Mouse (Mus musculus) embryonic facial prominence, embryonic 11.5 days (tissue): ENCODE data around the gene Bysl. TPM values are rescaled to one million over a fixed set of nuclear protein-coding genes. Genes with fewer than 3 reads are reported as not detected.

Source experiments
- ATAC-seq: fragments of 200-750 bp; cut with Nextera tagmentation; replicated peaks from 2 replicates; pipeline ENCODE4 v1.8.0; 2017; ENCODE audit warnings: low read depth; ENCODE audit not compliant: insufficient number of reproducible peaks, low FRiP score, low TSS enrichment
- DNase-seq: peaks from one replicate; pipeline ENCODE4 v3.0.0-alpha.2; 2015; ENCODE audit warnings: low spot score
- H3K27ac ChIP-seq: fragments of 300-500 bp; sonication (generic); replicated peaks from 2 replicates; pipeline ENCODE4 v1.5.1; 2014; ENCODE audit warnings: mild to moderate bottlenecking, low read depth, low read length, control low read depth
- H3K27me3 ChIP-seq: fragments of 300-500 bp; sonication (generic); 2 replicates; pipeline ENCODE4 v1.6.1; 2014; ENCODE audit warnings: mild to moderate bottlenecking, low read length, moderate library complexity, mixed read lengths; ENCODE audit not compliant: control insufficient read depth, insufficient read depth
- H3K36me3 ChIP-seq: fragments of 300-500 bp; sonication (generic); replicated peaks from 2 replicates; pipeline ENCODE4 v1.6.1; 2014; ENCODE audit warnings: low read depth, mild to moderate bottlenecking, low read length, moderate library complexity, mixed read lengths; ENCODE audit not compliant: control insufficient read depth, insufficient read depth
- H3K4me1 ChIP-seq: fragments of 300-500 bp; sonication (generic); 2 replicates; pipeline ENCODE4 v1.6.1; 2014; ENCODE audit warnings: low read length, mixed read lengths; ENCODE audit not compliant: control insufficient read depth, insufficient read depth
- H3K4me2 ChIP-seq: fragments of 300-500 bp; sonication (generic); 2 replicates; pipeline ENCODE4 v1.6.1; 2014; ENCODE audit warnings: low read depth, mild to moderate bottlenecking, control low read depth, low read length, moderate library complexity
- H3K4me3 ChIP-seq: fragments of 300-500 bp; sonication (generic); 2 replicates; pipeline ENCODE4 v1.5.1; 2014; ENCODE audit warnings: low read depth, low read length, control low read depth
- H3K9ac ChIP-seq: fragments of 300-500 bp; sonication (generic); replicated peaks from 2 replicates; pipeline ENCODE4 v1.6.1; 2014; ENCODE audit warnings: mild to moderate bottlenecking, control low read depth, low read length
- H3K9me3 ChIP-seq: fragments of 300-500 bp; sonication (generic); replicated peaks from 2 replicates; pipeline ENCODE4 v1.6.1; 2016; ENCODE audit warnings: mild to moderate bottlenecking, low read length, inconsistent platforms, mixed read lengths; ENCODE audit not compliant: control insufficient read depth
- WGBS: fragments of 180-500 bp; shearing (Covaris S2); extraction: QIAGEN DNeasy Blood & Tissue Kit; methylation state at CpG from one replicate; pipeline ENCODE4 v1.1.7; 2014; 5-methylcytosine and 5-hydroxymethylcytosine counted together
- polyA plus RNA-seq: library from polyadenylated mRNA; unstranded; fragments of >200 nt; fragmentation: Nextera tagmentation; extraction: Ambion mirVana; gene quantifications from 2 replicates; pipeline ENCODE4 v1.2.1, GENCODE M21; 2014

Gene Bysl
- polyA plus RNA-seq, 1 experiment from 2014 or later, result 30.4 TPM

GRCm38 (mm10) chr17:47642992-47643391 lies 31.7 kb upstream of the Bysl start:
- no peak for DNase-seq
- no peak overlapping the region for H3K9ac ChIP-seq
- H3K27me3 ChIP-seq, result no peaks in the 10 kb centered on the region
- H3K4me2 ChIP-seq, result no peak overlapping the region
- WGBS, result 81% methylated on average over 2 of the region's 2 CpGs
- no peak for ATAC-seq
- H3K4me1 ChIP-seq, result no peaks in the 10 kb centered on the region
- no peaks in the 10 kb centered on the region for H3K36me3 ChIP-seq
- H3K9me3 ChIP-seq, result no peaks in the 10 kb centered on the region
- H3K4me3 ChIP-seq, result no peak overlapping the region
- H3K27ac ChIP-seq, result no peak overlapping the region

GRCm38 (mm10) chr17:47633999-47634770 lies 22.9 kb upstream of the Bysl start:
- WGBS, result 78% methylated on average over 7 of the region's 7 CpGs

GRCm38 (mm10) chr17:47632181-47632840 lies 21.0 kb upstream of the Bysl start:
- H3K4me1 ChIP-seq, result no peaks in the 10 kb centered on the region
- ATAC-seq, result no peak
- no peak overlapping the region for H3K9ac ChIP-seq
- WGBS, result 62% methylated on average over 4 of the region's 4 CpGs
- no peaks in the 10 kb centered on the region for H3K27me3 ChIP-seq
- no peak overlapping the region for H3K4me3 ChIP-seq
- H3K9me3 ChIP-seq, result no peaks in the 10 kb centered on the region
- no peak for DNase-seq
- H3K36me3 ChIP-seq, result no peaks in the 10 kb centered on the region
- H3K27ac ChIP-seq, result no peak overlapping the region
- no peak overlapping the region for H3K4me2 ChIP-seq

More at GRCm38 (mm10) chr17:47633999-47634770, 22.9 kb upstream of the Bysl start:
- DNase-seq (no peak), ATAC-seq (no peak)
- Histone ChIP-seq H3K4me3 (no peak overlapping the region), H3K27me3 (no peaks in the 10 kb centered on the region), H3K4me2 (no peak overlapping the region), H3K36me3 (no peaks in the 10 kb centered on the region), H3K9ac (no peak overlapping the region), H3K4me1 (no peaks in the 10 kb centered on the region), H3K27ac (no peak overlapping the region), H3K9me3 (no peaks in the 10 kb centered on the region)

- DNase-seq (no peak), ATAC-seq (no peak)
- WGBS, result 1% methylated on average over 3 of the region's 3 CpGs
- peak within 1 kb of the TSS; percentile 88 for H3K4me2 ChIP-seq
- peak within 1 kb of the TSS; percentile 78 for H3K9ac ChIP-seq
- H3K9me3 ChIP-seq, result no peaks in the 10 kb centered on the region
- no peaks in the 10 kb centered on the region for H3K36me3 ChIP-seq
- H3K27ac ChIP-seq, result peak within 1 kb of the TSS; percentile 88
- no peaks in the 10 kb centered on the region for H3K4me1 ChIP-seq
- H3K27me3 ChIP-seq, result no peaks in the 10 kb centered on the region
- peak within 1 kb of the TSS; percentile 71 for H3K4me3 ChIP-seq
Observed at GRCm38 (mm10) chr17:47630678-47631065, 19.4 kb upstream of the Bysl start, which contains the start of gene Usp49. Usp49 (plus strand) TSS chr17:47630690.

- ATAC-seq (peak; percentile 54), DNase-seq (peak; percentile 7)
- Histone ChIP-seq H3K27me3 (no peaks in the 10 kb centered on the region), H3K9ac (peak overlapping the region; percentile 78), H3K4me1 (no peaks in the 10 kb centered on the region), H3K36me3 (peaks cover under 1% of the 10 kb centered on the region), H3K27ac (peak overlapping the region; percentile 88), H3K4me3 (peak overlapping the region; percentile 71), H3K9me3 (no peaks in the 10 kb centered on the region), H3K4me2 (peak overlapping the region; percentile 88)
- under 1% methylated on average over 60 of the region's 61 CpGs for WGBS
Observed at GRCm38 (mm10) chr17:47629717-47630677, 18.7 kb upstream of the Bysl start.

- DNase-seq, result peak; percentile 97
- Histone ChIP-seq H3K9ac (peak overlapping the region; percentile 78), H3K4me1 (no peaks in the 10 kb centered on the region), H3K9me3 (no peaks in the 10 kb centered on the region), H3K27me3 (no peaks in the 10 kb centered on the region), H3K4me3 (peak overlapping the region; percentile 71), H3K36me3 (peaks cover 5% of the 10 kb centered on the region), H3K27ac (peak overlapping the region; percentile 88), H3K4me2 (peak overlapping the region; percentile 88)
- under 1% methylated on average over 63 of the region's 63 CpGs for WGBS
- peak; percentile 90 for ATAC-seq
Observed at GRCm38 (mm10) chr17:47628851-47629676, 17.8 kb upstream of the Bysl start.

- Histone ChIP-seq H3K4me2 (no peak overlapping the region), H3K27ac (no peak overlapping the region), H3K9ac (no peak overlapping the region)
Observed at GRCm38 (mm10) chr17:47627791-47628190, 16.5 kb upstream of the Bysl start.

More at GRCm38 (mm10) chr17:47627791-47628190, 16.5 kb upstream of the Bysl start:
- H3K36me3 ChIP-seq, result peaks cover 5% of the 10 kb centered on the region
- no peaks in the 10 kb centered on the region for H3K9me3 ChIP-seq
- H3K4me3 ChIP-seq, result no peak overlapping the region
- ATAC-seq (no peak), DNase-seq (no peak)
- H3K4me1 ChIP-seq, result no peaks in the 10 kb centered on the region
- WGBS, result 79% methylated on average over 2 of the region's 2 CpGs
- H3K27me3 ChIP-seq, result no peaks in the 10 kb centered on the region
